Comparison of ENCODE assay signal across 9 mouse cellular contexts in genomic region chr11:49845958-49846357, GRCm38 (mm10). TPM values are rescaled to one million over a fixed set of nuclear protein-coding genes. Genes with fewer than 3 reads are reported as not detected.
DNase-seq lines count a peak whose midpoint lies in the region; ATAC-seq lines count a peak whose summit lies in the region.
"Had no signal": no experiment of that assay in that cellular context is flagged by ENCODE, and none has a peak within 500 bp of the region (broad histone marks: within the 10 kb centered on the region; RNA-seq: fewer than 3 reads in every experiment).

No protein-coding gene starts in this region.

- no peak for DNase-seq in cerebellum, adult 8-10 months
- no peak for DNase-seq in neural tube, embryonic 11.5 days (ENCODE audit: low spot score)
- DNase-seq in neural tube, embryonic 10.5 days (ENCODE audit: extremely low spot score, low spot score), result no peak
- no peak for DNase-seq in layer of hippocampus, postnatal 25 days (ENCODE audit: extremely low spot score in 1 of 2, low spot score in 1 of 2)
- DNase-seq in thymus, postnatal 25 days, result no peak

- ATAC-seq in cerebellum, adult (ENCODE audit: insufficient number of reproducible peaks, low FRiP score, low TSS enrichment), result 0 out of 2 replicates have a peak, but pooled peaks have one; percentile 7
- ATAC-seq in neural tube, embryonic 11.5 days (ENCODE audit: insufficient read depth, low FRiP score, low TSS enrichment), result 0 out of 2 replicates have a peak, but pooled peaks have one; percentile 4
- no peak for ATAC-seq in limb, embryonic 13.5 days (ENCODE audit: low FRiP score, low read depth)
- no peak for ATAC-seq in stomach, embryonic 15.5 days (ENCODE audit: insufficient read depth, low FRiP score, low read depth)

- H3K27ac ChIP-seq in neural tube, embryonic 11.5 days (ENCODE audit: low read depth, low read length), result no peak overlapping the region; the same call in 1 of the 2 replicates
- no peak overlapping the region; the same call in 1 of the 2 replicates for H3K27ac ChIP-seq in limb, embryonic 13.5 days
- peak overlapping the region; percentile 69; the same call in 1 of the 2 replicates for H3K27ac ChIP-seq in stomach, embryonic 15.5 days

- H3K4me2 ChIP-seq in neural tube, embryonic 11.5 days (ENCODE audit: low read depth), result peak overlapping the region; percentile 87
- peak overlapping the region; percentile 87 for H3K4me2 ChIP-seq in limb, embryonic 13.5 days (replicated peaks)
- H3K4me2 ChIP-seq in stomach, embryonic 15.5 days, result peak overlapping the region; percentile 79

- no peaks in the 10 kb centered on the region for H3K36me3 ChIP-seq in neural tube, embryonic 11.5 days (ENCODE audit: control insufficient read depth, insufficient read depth, low read length)
- H3K36me3 ChIP-seq in limb, embryonic 13.5 days, result peaks cover 14% of the 10 kb centered on the region
- no peaks in the 10 kb centered on the region for H3K36me3 ChIP-seq in stomach, embryonic 15.5 days

- H3K27me3 ChIP-seq in neural tube, embryonic 11.5 days (ENCODE audit: control insufficient read depth, insufficient read depth, low read length), result no peaks in the 10 kb centered on the region
- no peaks in the 10 kb centered on the region for H3K27me3 ChIP-seq in limb, embryonic 13.5 days
- no peaks in the 10 kb centered on the region for H3K27me3 ChIP-seq in stomach, embryonic 15.5 days (replicated peaks)

- peaks cover 13% of the 10 kb centered on the region for H3K4me1 ChIP-seq in neural tube, embryonic 11.5 days (ENCODE audit: control insufficient read depth, insufficient read depth, low read length)
- peaks cover 23% of the 10 kb centered on the region for H3K4me1 ChIP-seq in limb, embryonic 13.5 days
- H3K4me1 ChIP-seq in stomach, embryonic 15.5 days, result peaks cover 16% of the 10 kb centered on the region

- 42% methylated on average over 11 of the region's 11 CpGs for WGBS in neural tube, embryonic 11.5 days
- WGBS in limb, embryonic 13.5 days, result 41% methylated on average over 11 of the region's 11 CpGs
- 39% methylated on average over 11 of the region's 11 CpGs for WGBS in stomach, embryonic 15.5 days

- H3K4me3 ChIP-seq in neural tube, embryonic 11.5 days (ENCODE audit: low read depth, low read length), result peak overlapping the region; percentile 91
- peak overlapping the region; percentile 96 for H3K4me3 ChIP-seq in limb, embryonic 13.5 days
- H3K4me3 ChIP-seq in stomach, embryonic 15.5 days (replicated peaks), result peak overlapping the region; percentile 95

- H3K9ac ChIP-seq in neural tube, embryonic 11.5 days (ENCODE audit: low read length), result peak overlapping the region; percentile 88
- H3K9ac ChIP-seq in limb, embryonic 13.5 days, result peak overlapping the region; percentile 92
- H3K9ac ChIP-seq in stomach, embryonic 15.5 days, result peak overlapping the region; percentile 32; the same call in 1 of the 2 replicates

- no peaks in the 10 kb centered on the region for H3K9me3 ChIP-seq in neural tube, embryonic 11.5 days (ENCODE audit: control insufficient read depth, low read length)
- H3K9me3 ChIP-seq in limb, embryonic 13.5 days, result no peaks in the 10 kb centered on the region
- no peaks in the 10 kb centered on the region for H3K9me3 ChIP-seq in stomach, embryonic 15.5 days

RNA-seq across cellular contexts. Expression of gene Mapk9, which starts 0.6 kb away (rescaled TPM):
- 50.9 and 51.8 TPM in 2 replicates for polyA plus RNA-seq in neural tube, embryonic 11.5 days (2014; fragmentation: Nextera tagmentation; extraction: Ambion mirVana)
- polyA plus RNA-seq in limb, embryonic 13.5 days (2015; fragmentation: Nextera tagmentation; extraction: Ambion mirVana), result 36.1 and 38.2 TPM in 2 replicates
- 31.3 and 34.8 TPM in 2 replicates for polyA plus RNA-seq in stomach, embryonic 15.5 days (2015; fragmentation: Nextera tagmentation; extraction: Ambion mirVana)
- total RNA-seq in layer of hippocampus, postnatal 25 days (2021), result 100 to 1,000 TPM; 138 to 149 TPM

RNA-seq across cellular contexts. Expression of gene Gfpt2, which starts 52.0 kb away (rescaled TPM):
- 10.9 and 11.8 TPM in 2 replicates for polyA plus RNA-seq in neural tube, embryonic 11.5 days (2014; fragmentation: Nextera tagmentation; extraction: Ambion mirVana)
- polyA plus RNA-seq in limb, embryonic 13.5 days (2015; fragmentation: Nextera tagmentation; extraction: Ambion mirVana), result 37.2 and 39.3 TPM in 2 replicates
- 8.1 and 8.7 TPM in 2 replicates for polyA plus RNA-seq in stomach, embryonic 15.5 days (2015; fragmentation: Nextera tagmentation; extraction: Ambion mirVana)
- total RNA-seq in layer of hippocampus, postnatal 25 days (2021), result 1 to 10 TPM; 4.2 to 5.6 TPM

RNA-seq across cellular contexts. Expression of gene Rasgef1c, which starts 55.7 kb away (rescaled TPM):
- 8.5 and 10.9 TPM in 2 replicates for polyA plus RNA-seq in neural tube, embryonic 11.5 days (2014; fragmentation: Nextera tagmentation; extraction: Ambion mirVana)
- polyA plus RNA-seq in limb, embryonic 13.5 days (2015; fragmentation: Nextera tagmentation; extraction: Ambion mirVana), result 0.27 and 0.31 TPM in 2 replicates
- 0.49 and 0.84 TPM in 2 replicates for polyA plus RNA-seq in stomach, embryonic 15.5 days (2015; fragmentation: Nextera tagmentation; extraction: Ambion mirVana)
- 1 to 10 TPM; 1.9 to 2.3 TPM for total RNA-seq in layer of hippocampus, postnatal 25 days (2021)
- polyA plus RNA-seq: C2C12 had no signal

Comparison
In these comparisons a context has a peak if more than half of its experiments do, and no peak if none do; other contexts are left out.
1. ATAC-seq: peak in cerebellum, adult (single experiment) and neural tube, embryonic 11.5 days (single experiment); none in limb, embryonic 13.5 days (single experiment) and stomach, embryonic 15.5 days (single experiment).
2. H3K9ac ChIP-seq: peak in every context shown above with its lines; median percentile 92 in limb, embryonic 13.5 days; 88 in neural tube, embryonic 11.5 days; 32 in stomach, embryonic 15.5 days.
3. Peak in every context shown above with its lines, with median percentiles within 50 percentile points of each other: H3K4me2 ChIP-seq and H3K4me3 ChIP-seq.